Mouse (Mus musculus) forebrain, embryonic 11.5 days (tissue): ENCODE measurements around the gene Hsdl1. TPM values are rescaled to one million over a fixed set of nuclear protein-coding genes. Genes with fewer than 3 reads are reported as not detected.

Experiments used
- polyA plus RNA-seq: library from polyadenylated mRNA; unstranded; fragments of >200 nt; fragmentation: Nextera tagmentation; extraction: Ambion mirVana; gene quantifications from 2 replicates; pipeline ENCODE4 v1.2.1, GENCODE M21; 2014

The Hsdl1 gene
- polyA plus RNA-seq, 1 experiment from 2014 or later = 78.7 TPM

Other genes starting within 250 kb of the Hsdl1 start
- 301 and 310 TPM in 2 replicates for gene Hsbp1, start 230.7 kb downstream of the Hsdl1 start, polyA plus RNA-seq
- 12.0 and 13.5 TPM in 2 replicates for gene Mlycd, start 180.3 kb downstream of the Hsdl1 start, polyA plus RNA-seq
- gene Osgin1, start 141.1 kb downstream of the Hsdl1 start, polyA plus RNA-seq = 0.09 TPM in 1 of 2 replicates, not detected in the other
- 15.3 and 18.3 TPM in 2 replicates for gene Necab2, start 128.5 kb downstream of the Hsdl1 start, polyA plus RNA-seq
- gene Slc38a8, start 73.5 kb downstream of the Hsdl1 start, polyA plus RNA-seq = 0.13 TPM in 1 of 2 replicates, not detected in the other
- 98.0 and 98.2 TPM in 2 replicates for gene Mbtps1, start 16.4 kb downstream of the Hsdl1 start, polyA plus RNA-seq
- gene Dnaaf1, start 52 bp upstream of the Hsdl1 start, polyA plus RNA-seq = 0.16 TPM in 1 of 2 replicates, not detected in the other
- 15.2 and 17.1 TPM in 2 replicates for gene Taf1c, start 30.0 kb upstream of the Hsdl1 start, polyA plus RNA-seq
- not detected in 2 replicates for gene Adad2, start 37.6 kb upstream of the Hsdl1 start, polyA plus RNA-seq
- gene Kcng4, start 60.5 kb upstream of the Hsdl1 start, polyA plus RNA-seq = 0.07 TPM in 1 of 2 replicates, not detected in the other
- 0.63 TPM in 1 of 2 replicates, not detected in the other for gene Wfdc1, start 91.2 kb upstream of the Hsdl1 start, polyA plus RNA-seq
- 1.0 and 1.7 TPM in 2 replicates for gene Atp2c2, start 124.8 kb upstream of the Hsdl1 start, polyA plus RNA-seq
- gene Tldc1, start 203.2 kb upstream of the Hsdl1 start, polyA plus RNA-seq = 12.6 and 13.4 TPM in 2 replicates